In the genomic region with DNA sequence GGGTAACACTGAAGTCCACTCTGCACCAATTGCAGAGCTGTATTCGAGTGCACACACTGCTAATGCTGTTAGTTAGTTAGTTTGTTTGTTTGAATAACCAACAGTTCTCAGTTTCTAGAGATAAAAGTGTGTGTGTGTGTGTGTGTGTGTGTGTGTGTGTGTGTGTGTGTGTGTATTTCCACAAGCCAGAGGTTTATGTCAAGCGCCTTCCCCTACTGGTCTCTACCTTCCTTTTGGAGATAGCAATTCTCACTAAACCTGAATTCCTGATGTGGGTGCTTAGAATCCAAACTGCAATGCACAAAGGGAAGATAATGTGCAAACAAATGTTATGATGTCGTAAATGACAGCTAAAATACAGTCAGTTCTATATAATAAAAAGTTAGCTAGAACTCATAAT, we compare ENCODE assay signal across 21 mouse cellular contexts.
"Had no signal": no experiment of that assay in that cellular context is flagged by ENCODE, and none has a peak within 500 bp of the region (broad histone marks: within the 10 kb centered on the region; RNA-seq: fewer than 3 reads in every experiment).

No protein-coding gene starts in this region.

- H3K9ac ChIP-seq: kidney, embryonic 15.5 days; liver, embryonic 14.5 days; neural tube, embryonic 12.5 days; neural tube, embryonic 15.5 days had no signal

- H3K27me3 ChIP-seq: kidney, embryonic 15.5 days; neural tube, embryonic 12.5 days; neural tube, embryonic 15.5 days had no signal

- H3K36me3 ChIP-seq: kidney, embryonic 15.5 days; neural tube, embryonic 12.5 days; neural tube, embryonic 15.5 days had no signal

- H3K4me2 ChIP-seq: kidney, embryonic 15.5 days; midbrain, embryonic 11.5 days; neural tube, embryonic 12.5 days; neural tube, embryonic 15.5 days had no signal

- H3K4me3 ChIP-seq: kidney, embryonic 15.5 days; left cerebral cortex, adult 2 months; neural tube, embryonic 12.5 days; neural tube, embryonic 15.5 days had no signal

- H3K27ac ChIP-seq: kidney, embryonic 15.5 days; liver, embryonic 14.5 days; neural tube, embryonic 12.5 days; neural tube, embryonic 15.5 days had no signal

- DNase-seq: kidney, adult 11 months; kidney, adult 8-10 months; kidney, postnatal 10 days; kidney, postnatal 36 days; layer of hippocampus, postnatal 36 days; lung, adult 2 months; lung, postnatal 14 days; lung, postnatal 4 days; midbrain, embryonic 14.5 days; right cerebral cortex, adult 18-20 months; right cerebral cortex, postnatal 14 days; right cerebral cortex, postnatal 4 days; thymus, adult 2 months; thymus, postnatal 14 days; thymus, postnatal 4 days had no signal

- H3K9me3 ChIP-seq: kidney, embryonic 15.5 days; neural tube, embryonic 12.5 days; neural tube, embryonic 15.5 days had no signal
